Mouse (Mus musculus) kidney, adult 2 months (tissue): ENCODE measurements around the gene Kcna7.

Experiments
- CTCF ChIP-seq: fragments of 200-500 bp; conservative IDR thresholded peaks from 2 replicates; pipeline ENCODE4 v1.5.1; 2011; ENCODE audit warnings: low read depth, mild to moderate bottlenecking, control low read depth, low read length, moderate library complexity, mixed read lengths; ENCODE audit not compliant: insufficient read depth, insufficient read length
- POLR2A ChIP-seq: fragments of 200-500 bp; IDR thresholded peaks from one replicate; pipeline ENCODE4 v1.6.1; 2011; ENCODE audit warnings: low read depth, low read length, control low read depth

DNA sequence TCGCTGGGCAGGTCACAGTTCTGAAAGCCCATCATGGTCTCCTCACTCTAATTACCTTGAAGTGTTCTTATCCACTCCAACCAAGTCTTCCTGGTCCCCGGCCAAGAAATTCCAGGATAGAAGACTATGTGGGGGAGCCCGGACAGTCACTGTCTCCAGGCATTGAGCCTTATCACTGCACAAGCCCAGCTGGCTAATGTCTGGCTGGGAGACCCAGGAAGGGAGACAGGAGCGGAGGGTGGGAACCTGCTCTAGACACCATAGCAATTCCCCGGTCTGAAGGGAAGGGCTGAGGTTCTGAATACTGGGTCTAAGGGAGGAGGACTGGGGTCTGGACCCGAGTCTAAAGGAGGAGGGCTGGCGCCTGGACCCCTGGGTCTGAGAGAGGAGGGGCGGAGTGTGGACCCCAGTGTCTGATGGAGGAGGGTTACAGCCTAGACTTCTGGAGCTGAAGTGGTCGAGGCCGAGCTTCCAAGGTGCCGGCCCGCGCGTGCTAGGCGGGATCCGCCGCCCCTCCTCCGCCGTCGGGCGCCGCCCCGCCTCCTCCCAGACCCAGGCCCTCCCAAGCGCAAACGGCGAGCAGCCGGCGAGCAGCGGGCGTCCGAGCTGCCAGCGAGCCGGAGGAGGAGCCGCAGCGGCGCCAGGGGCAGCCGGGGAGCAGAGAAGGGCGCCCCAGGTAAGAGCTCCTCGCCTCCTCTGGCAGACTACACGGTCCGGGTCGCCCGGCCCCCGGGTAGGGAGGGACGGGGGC is 7.8 kb downstream of the Kcna7 start, which contains the start of gene Ntf5:
- TF ChIP-seq CTCF, result no peak
- TF ChIP-seq POLR2A, result no peak
